Mouse (Mus musculus): ENCODE results near the gene Med8.

Gene Med8

GRCm38 (mm10) chr4:118415779-118416178 is 6.6 kb downstream of the Med8 start:
- no peak for DNase-seq (ENCODE audit: low spot score)

GRCm38 (mm10) chr4:118416329-118416728 is 7.2 kb downstream of the Med8 start:
- no peak for DNase-seq (ENCODE audit: low spot score)

GRCm38 (mm10) chr4:118417112-118417797 is 8.1 kb downstream of the Med8 start:
- DNase-seq (ENCODE audit: low spot score), result no peak

- DNase-seq (ENCODE audit: low spot score), result no peak
These were observed 12.2 kb downstream of the Med8 start for GRCm38 (mm10) chr4:118421384-118421783.

- DNase-seq (ENCODE audit: low spot score), result no peak
These were observed 15.5 kb downstream of the Med8 start for GRCm38 (mm10) chr4:118424541-118425160.

GRCm38 (mm10) chr4:118425374-118425773 is 16.2 kb downstream of the Med8 start:
- no peak for DNase-seq (ENCODE audit: low spot score)

GRCm38 (mm10) chr4:118427415-118427767 is 18.3 kb downstream of the Med8 start:
- no peak for DNase-seq (ENCODE audit: low spot score)

GRCm38 (mm10) chr4:118427768-118428451 is 18.8 kb downstream of the Med8 start, which contains the start of gene Elovl1:
Gene Elovl1 (plus strand): TSS chr4:118428093.
- peak; percentile 87 for DNase-seq (ENCODE audit: low spot score)

- no peak for DNase-seq (ENCODE audit: low spot score)
These were observed 19.5 kb downstream of the Med8 start for GRCm38 (mm10) chr4:118428531-118429214.

GRCm38 (mm10) chr4:118429215-118429895 is 20.2 kb downstream of the Med8 start:
- DNase-seq (ENCODE audit: low spot score), result no peak

- no peak for DNase-seq (ENCODE audit: low spot score)
These were observed 23.2 kb downstream of the Med8 start for GRCm38 (mm10) chr4:118432332-118432731.

- peak; percentile 95 for DNase-seq (ENCODE audit: low spot score)
These were observed 27.9 kb downstream of the Med8 start, which contains the start of gene Cdc20 for GRCm38 (mm10) chr4:118436820-118437603. Gene Cdc20 (minus strand): TSS chr4:118437352.

- peak; percentile 44 for DNase-seq (ENCODE audit: low spot score)
These were observed 28.7 kb downstream of the Med8 start for GRCm38 (mm10) chr4:118437829-118438253.

- DNase-seq (ENCODE audit: low spot score), result no peak
These were observed 36.0 kb downstream of the Med8 start for GRCm38 (mm10) chr4:118445088-118445487.

- peak; percentile 61 for DNase-seq (ENCODE audit: low spot score)
These were observed 36.8 kb downstream of the Med8 start for GRCm38 (mm10) chr4:118445781-118446414.

- DNase-seq (ENCODE audit: low spot score), result peak; percentile 22
These were observed 37.4 kb downstream of the Med8 start for GRCm38 (mm10) chr4:118446415-118447153.

- no peak for DNase-seq (ENCODE audit: low spot score)
These were observed 48.3 kb downstream of the Med8 start, which contains the start of gene Mpl for GRCm38 (mm10) chr4:118457345-118457975. Gene Mpl (minus strand): TSS chr4:118457513.

- no peak for DNase-seq (ENCODE audit: low spot score)
These were observed 55.8 kb downstream of the Med8 start for GRCm38 (mm10) chr4:118464956-118465355.

All from retina, embryonic 14.5 days (tissue).